Mouse (Mus musculus) v-Abl transformed pro-B cells (cell line): ENCODE results near the gene Tbck.

ENCODE experiments used
- in situ Hi-C, 2 experiments: fragments of 400-800 bp; cut with MboI; formaldehyde crosslinking; loops; one replicate each; pipeline ENCODE4 v1.15.1; 2025; ENCODE audit not compliant: unreplicated experiment in 2 of 2

Gene Tbck

DNA sequence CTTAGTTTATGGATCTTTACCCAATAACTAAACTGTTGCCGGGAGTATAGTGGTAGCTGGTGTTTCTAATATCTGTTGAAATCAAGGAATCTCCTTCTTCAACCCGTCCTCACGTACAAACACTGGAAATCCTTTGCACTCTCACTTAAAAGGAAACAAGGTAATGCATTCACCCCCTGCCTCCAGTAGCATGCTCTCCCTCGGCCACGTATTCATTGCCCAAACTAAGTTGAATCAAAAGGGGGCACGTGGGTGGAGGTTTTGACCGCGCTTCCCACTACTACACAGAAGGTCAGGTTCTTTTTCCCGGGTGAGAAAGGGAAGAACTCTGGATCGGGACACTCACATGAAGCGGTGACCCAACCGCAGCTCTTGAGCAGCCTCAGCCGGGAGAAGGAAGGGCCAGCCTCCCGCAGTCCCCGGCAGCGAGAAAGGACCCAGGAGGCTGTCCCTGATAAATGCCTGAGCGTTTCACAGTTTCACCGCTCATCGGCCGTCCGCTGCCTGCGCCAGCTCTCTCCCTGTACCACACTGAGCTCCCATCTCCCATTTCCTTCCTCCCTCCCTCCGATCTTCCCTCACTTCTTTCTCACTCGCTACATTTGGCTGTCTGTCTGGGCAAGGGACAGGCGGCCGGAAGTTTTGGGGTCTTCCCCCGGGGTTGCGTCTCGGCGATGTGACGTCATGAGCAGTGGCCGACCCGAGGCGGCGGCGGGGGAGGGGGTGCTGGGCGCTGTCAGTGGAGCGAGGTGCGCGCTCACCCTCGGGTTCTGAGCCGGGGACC is at the start of gene Tbck:
Gene Tbck (plus strand): TSS at position 698 of the 784 bp plus-strand sequence.
- in situ Hi-C loops: loop anchor here in 1 of 2 experiments (25.0 kb wide), 1 partner anchor 1996 kb away; no protein-coding TSS in a partner anchor

- in situ Hi-C loops: no loop called here
Observed at GRCm38 (mm10) chr3:132637080-132637479, 46.9 kb upstream of the Tbck start.

DNA sequence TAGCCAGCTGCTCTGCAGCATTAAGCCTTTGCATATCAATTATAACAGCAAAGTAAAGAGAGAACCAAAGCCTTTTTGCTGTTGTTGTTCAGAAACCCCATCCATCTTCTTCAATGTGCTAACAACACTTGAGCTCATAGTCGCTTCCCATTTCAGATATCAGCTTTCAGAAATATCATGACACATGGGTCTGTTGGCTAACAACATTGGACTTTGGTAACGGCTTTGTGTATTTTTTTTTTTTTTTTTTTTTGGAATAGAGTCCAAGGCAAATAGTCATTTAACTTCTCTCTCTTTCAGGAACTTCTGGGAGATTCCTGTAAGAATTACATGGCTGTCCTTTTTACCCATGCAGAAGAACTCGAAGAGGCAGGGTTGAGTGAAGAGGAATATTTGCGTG is 39.9 kb upstream of the Tbck start:
- in situ Hi-C loops: no loop called here

GRCm38 (mm10) chr3:132646814-132647213 is 37.1 kb upstream of the Tbck start:
- in situ Hi-C loops: no loop called here

- in situ Hi-C loops: no loop called here
Observed at GRCm38 (mm10) chr3:132649368-132649767, 34.6 kb upstream of the Tbck start.

- in situ Hi-C loops: no loop called here
Observed at GRCm38 (mm10) chr3:132650191-132650590, 33.8 kb upstream of the Tbck start.

DNA sequence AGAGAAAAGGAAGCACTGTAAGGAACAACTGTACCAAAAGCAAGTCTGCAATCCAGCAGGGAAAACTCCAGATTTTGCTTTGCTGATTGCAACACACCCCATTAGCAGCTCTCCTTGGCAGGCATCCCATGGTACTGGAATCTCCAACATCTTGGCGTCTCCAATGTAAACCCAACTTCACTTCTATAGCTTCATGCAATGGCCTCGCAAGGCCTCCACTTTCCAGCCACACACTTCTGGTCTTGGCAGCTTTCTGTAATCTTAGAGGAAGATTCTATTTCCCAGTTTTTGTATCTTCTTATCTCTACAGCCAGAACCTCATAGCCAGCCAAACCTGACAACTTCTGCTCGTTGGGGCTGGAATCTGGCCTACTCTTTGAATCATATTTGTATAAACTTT is 32.2 kb upstream of the Tbck start:
- in situ Hi-C loops: no loop called here

DNA sequence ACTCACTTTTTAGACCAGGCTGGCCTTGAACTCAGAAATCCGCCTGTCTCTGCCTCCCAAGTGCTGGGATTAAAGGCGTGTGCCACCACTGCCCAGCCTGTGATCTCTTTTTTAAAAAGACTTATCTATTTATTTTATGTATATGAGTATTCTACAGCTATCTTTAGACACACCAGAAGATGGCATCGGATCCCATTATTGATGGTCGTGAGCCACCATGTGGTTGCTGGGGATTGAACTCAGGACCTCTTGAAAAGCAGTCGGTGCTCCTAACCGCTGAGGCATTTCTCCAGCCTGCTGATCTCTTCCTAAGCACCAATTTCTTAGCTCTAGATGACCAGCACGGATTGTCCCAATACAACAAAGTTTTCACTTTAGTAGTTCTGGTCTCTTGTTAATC is 30.0 kb upstream of the Tbck start:
- in situ Hi-C loops: no loop called here

DNA sequence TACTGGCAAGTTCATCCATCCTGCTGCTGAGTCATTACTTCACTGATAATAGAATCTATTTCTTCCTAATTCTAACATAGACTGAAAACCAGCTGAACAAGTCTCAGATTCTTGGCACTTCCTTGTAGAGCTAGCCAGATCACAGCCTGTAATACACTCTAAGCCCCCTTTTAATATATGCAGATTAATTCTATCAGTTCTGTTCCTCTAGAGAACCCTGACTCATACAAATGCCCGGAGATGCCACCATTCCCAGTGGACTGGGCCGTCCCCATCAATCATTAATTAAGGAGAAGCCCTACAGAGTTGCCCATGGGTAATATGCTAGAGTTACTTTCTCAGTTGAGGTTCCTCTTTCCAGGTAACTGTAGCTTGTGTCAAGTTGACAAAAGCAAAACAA is 28.0 kb upstream of the Tbck start:
- in situ Hi-C loops: no loop called here

GRCm38 (mm10) chr3:132677494-132677893 is 6.5 kb upstream of the Tbck start:
- in situ Hi-C loops: loop anchor here in 1 of 2 experiments (25.0 kb wide), 1 partner anchor 1990 kb away; no protein-coding TSS in a partner anchor

GRCm38 (mm10) chr3:132684231-132684928 is 436 bp downstream of the Tbck start, which contains the start of gene Aimp1:
Aimp1 (minus strand) TSS chr3:132684370.
- in situ Hi-C loops: loop anchor here in 1 of 2 experiments (25.0 kb wide), 1 partner anchor 1997 kb away; no protein-coding TSS in a partner anchor

DNA sequence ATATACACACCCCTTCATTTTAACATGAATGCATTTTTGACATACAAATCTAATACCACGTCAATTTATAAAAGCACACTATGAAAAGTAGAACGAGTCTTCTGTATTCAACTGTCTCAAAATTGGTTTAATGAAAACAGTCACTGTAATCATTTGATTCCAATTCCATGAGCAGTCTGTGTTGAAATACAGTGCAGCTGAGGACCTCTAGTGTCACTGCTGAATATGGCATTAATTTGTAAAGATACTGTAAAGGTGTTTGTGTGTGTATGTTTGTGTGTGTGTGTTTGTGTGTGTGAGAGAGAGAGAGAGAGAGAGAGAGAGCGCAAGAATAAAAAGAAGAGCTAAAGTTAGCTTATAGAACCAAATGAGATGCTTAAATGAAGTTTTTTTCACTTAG is 17.4 kb downstream of the Tbck start:
- in situ Hi-C loops: loop anchor here (5.0 to 25.0 kb wide), 2 partner anchors 194 to 1114 kb away; no protein-coding TSS in a partner anchor

DNA sequence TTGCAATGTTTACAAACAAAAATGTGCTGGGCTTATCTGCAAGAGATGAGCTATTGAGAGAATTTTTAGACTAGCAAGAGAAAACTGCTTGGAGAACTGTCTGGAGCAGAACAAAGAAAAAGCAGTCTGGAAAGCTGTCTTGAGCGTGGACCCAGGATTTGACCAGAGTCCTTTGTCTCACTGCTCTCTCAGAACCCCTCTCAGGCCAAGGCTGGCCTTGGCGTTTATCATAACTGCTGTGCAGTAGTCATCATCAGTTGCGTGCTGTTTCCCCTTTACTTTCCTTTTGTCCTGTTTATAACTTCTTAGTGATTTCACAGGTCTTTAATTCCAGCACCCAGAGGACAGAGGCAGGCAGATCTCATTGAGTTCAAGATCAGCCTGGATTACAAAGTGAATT is 20.3 kb downstream of the Tbck start:
- in situ Hi-C loops: loop anchor here (5.0 to 25.0 kb wide), 2 partner anchors 197 to 1117 kb away; no protein-coding TSS in a partner anchor

DNA sequence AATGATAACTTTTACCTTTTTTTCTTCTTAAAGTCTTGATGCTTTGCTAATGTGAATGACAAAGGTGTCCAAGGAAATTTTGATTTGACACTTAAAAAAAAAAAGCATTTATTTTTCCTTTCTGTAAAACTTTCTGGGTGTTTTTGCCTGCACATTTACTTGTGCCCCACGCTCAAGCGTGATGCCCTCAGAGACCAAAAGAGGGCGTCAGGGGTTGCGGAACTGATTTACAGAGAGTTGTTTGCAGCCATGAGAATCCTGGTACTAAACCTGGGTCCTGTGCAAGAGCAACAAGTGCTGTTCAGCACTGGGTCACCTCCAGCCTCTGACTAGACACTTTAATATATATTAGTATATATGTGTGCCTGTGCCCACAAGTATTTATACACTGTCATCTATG is 23.0 kb downstream of the Tbck start:
- in situ Hi-C loops: loop anchor here in 1 of 2 experiments (5.0 to 25.0 kb wide), 2 partner anchors 205 to 1120 kb away; no protein-coding TSS in a partner anchor

- in situ Hi-C loops: loop anchor here in 1 of 2 experiments (25.0 kb wide), 1 partner anchor 1127 kb away; no protein-coding TSS in a partner anchor
Observed at GRCm38 (mm10) chr3:132713913-132714312, 30.0 kb downstream of the Tbck start.

GRCm38 (mm10) chr3:132717316-132717715 is 33.4 kb downstream of the Tbck start:
- in situ Hi-C loops: loop anchor here in 1 of 2 experiments (25.0 kb wide), 1 partner anchor 1130 kb away; no protein-coding TSS in a partner anchor

DNA sequence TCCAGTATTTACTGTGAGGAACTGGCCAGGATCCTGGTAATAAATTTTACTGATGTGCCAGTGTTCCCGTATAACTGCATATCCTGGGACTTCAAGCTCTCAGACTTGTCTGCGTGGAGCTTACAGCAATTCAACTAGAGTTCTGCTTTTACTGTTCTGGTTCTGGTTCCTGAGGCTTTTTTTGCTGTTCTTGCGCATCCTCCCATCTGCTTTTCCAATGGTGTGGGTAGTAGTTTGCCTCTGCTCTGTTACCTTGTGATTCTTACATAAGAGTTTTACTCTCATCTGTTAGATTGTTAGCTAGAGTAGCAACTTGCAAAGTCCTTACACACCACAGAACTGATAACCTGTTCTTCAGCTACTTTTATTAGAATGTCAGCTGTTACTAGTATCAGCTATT is 40.4 kb downstream of the Tbck start:
- in situ Hi-C loops: loop anchor here in 1 of 2 experiments (25.0 kb wide), 1 partner anchor 1137 kb away; no protein-coding TSS in a partner anchor

DNA sequence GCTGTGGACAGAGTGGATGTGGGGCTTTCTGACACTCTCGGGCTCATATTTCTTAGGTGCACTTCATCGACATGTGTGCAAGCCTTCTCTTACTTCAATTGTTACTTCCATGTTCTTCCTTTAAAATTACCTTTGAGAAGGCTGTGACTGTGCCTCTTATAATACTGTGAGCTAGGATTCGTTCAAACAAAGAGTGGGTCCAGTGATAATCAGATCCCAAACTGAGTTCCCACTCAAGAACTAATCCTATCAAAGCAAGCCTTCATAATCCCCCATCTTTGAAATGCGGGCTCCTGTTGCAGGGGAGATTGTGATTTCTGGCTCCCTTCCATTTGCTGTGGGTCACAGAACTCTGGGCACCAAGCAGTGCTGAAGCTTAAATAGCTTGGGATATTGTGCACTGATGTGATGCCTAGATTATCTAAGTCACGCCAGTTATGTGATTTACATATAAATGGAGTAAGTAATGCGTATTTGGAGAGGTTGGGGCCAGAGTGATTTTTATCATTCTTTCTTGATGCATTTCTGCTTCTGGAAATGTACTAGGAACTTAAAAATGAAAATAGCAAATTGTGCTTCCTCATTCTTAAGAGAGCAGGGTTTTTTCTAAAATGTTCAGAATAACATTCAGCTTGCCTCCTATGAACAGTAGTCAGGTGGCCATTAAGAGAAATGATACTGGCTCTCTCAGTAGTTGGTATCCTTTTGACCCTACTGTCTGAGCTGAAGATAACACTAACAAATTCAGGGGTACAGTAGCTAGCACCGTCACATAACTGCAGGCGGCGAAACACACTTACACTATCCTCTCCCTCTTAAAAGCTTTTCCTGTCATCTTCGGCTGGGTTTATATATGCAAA is 60.6 kb downstream of the Tbck start:
- in situ Hi-C loops: loop anchor here (5.0 to 25.0 kb wide), 4 partner anchors 353 to 1968 kb away; no protein-coding TSS in a partner anchor

- in situ Hi-C loops: loop anchor here (5.0 to 25.0 kb wide), 4 partner anchors 350 to 1965 kb away; no protein-coding TSS in a partner anchor
Observed at GRCm38 (mm10) chr3:132747036-132747435, 63.1 kb downstream of the Tbck start.

GRCm38 (mm10) chr3:132747766-132748165 is 63.8 kb downstream of the Tbck start:
- in situ Hi-C loops: loop anchor here (5.0 to 25.0 kb wide), 4 partner anchors 350 to 1965 kb away; no protein-coding TSS in a partner anchor
